Mouse (Mus musculus) forebrain, postnatal 0 days (tissue): ENCODE results near the gene Wwox. TPM values are rescaled to one million over a fixed set of nuclear protein-coding genes. Genes with fewer than 3 reads are reported as not detected.

Source experiments
- ATAC-seq: fragments of 200-750 bp; cut with Nextera tagmentation; 2 replicates; pipeline ENCODE4 v1.8.0; 2017; ENCODE audit warnings: mild to moderate bottlenecking, moderate library complexity
- DNase-seq: peaks from one replicate; pipeline ENCODE4 v3.0.0-alpha.2; 2015
- H3K27ac ChIP-seq: fragments of 300-500 bp; sonication (generic); 2 replicates; pipeline ENCODE4 v1.5.1; 2014; ENCODE audit warnings: low read depth, mild to moderate bottlenecking, antibody characterized with exemption, low read length, moderate library complexity, mixed read lengths
- H3K27me3 ChIP-seq: fragments of 300-500 bp; sonication (generic); 2 replicates; pipeline ENCODE4 v1.6.1; 2014; ENCODE audit warnings: mild to moderate bottlenecking, low read length, mixed read lengths; ENCODE audit not compliant: insufficient read depth
- H3K36me3 ChIP-seq: fragments of 300-500 bp; sonication (generic); 2 replicates; pipeline ENCODE4 v1.6.1; 2014; ENCODE audit warnings: mild to moderate bottlenecking, moderate library complexity; ENCODE audit not compliant: insufficient read depth
- H3K4me1 ChIP-seq: fragments of 300-500 bp; sonication (generic); 2 replicates; pipeline ENCODE4 v1.6.1; 2014; ENCODE audit warnings: antibody characterized with exemption; ENCODE audit not compliant: insufficient read depth
- H3K4me2 ChIP-seq: fragments of 300-500 bp; sonication (generic); 2 replicates; pipeline ENCODE4 v1.6.1; 2014; ENCODE audit warnings: low read depth, mild to moderate bottlenecking, moderate library complexity
- H3K4me3 ChIP-seq: fragments of 300-500 bp; sonication (generic); 2 replicates; pipeline ENCODE4 v1.5.1; 2014; ENCODE audit warnings: low read depth, low read length, mixed read lengths
- H3K9ac ChIP-seq: fragments of 300-500 bp; sonication (generic); 2 replicates; pipeline ENCODE4 v1.6.1; 2014; ENCODE audit warnings: mild to moderate bottlenecking
- H3K9me3 ChIP-seq: fragments of 300-500 bp; sonication (generic); 2 replicates; pipeline ENCODE4 v1.6.1; 2016; ENCODE audit warnings: low read length
- CTCF ChIP-seq: sonication (generic); IDR thresholded peaks from 2 replicates; pipeline ENCODE4 v1.5.1; 2016; ENCODE audit warnings: antibody characterized with exemption, control low read depth, low read depth
- WGBS: fragments of 180-500 bp; shearing (Covaris S2); extraction: QIAGEN DNeasy Blood & Tissue Kit; methylation state at CpG from one replicate; pipeline ENCODE4 v1.1.7; 2014; 5-methylcytosine and 5-hydroxymethylcytosine counted together
- polyA plus RNA-seq: library from polyadenylated mRNA; unstranded; fragments of >200 nt; fragmentation: Nextera tagmentation; extraction: Ambion mirVana; gene quantifications from 2 replicates; pipeline ENCODE4 v1.2.1, GENCODE M21; 2015
- total RNA-seq: library from RNA; depleted of rRNA; stranded (reverse); fragments of >200 nt; gene quantifications from 2 replicates; pipeline ENCODE4 v1.2.3, GENCODE M21; 2014

Wwox gene
- total and polyA plus RNA-seq, 2 experiments from 2014 or later = 13.2 to 17.3 TPM

DNA sequence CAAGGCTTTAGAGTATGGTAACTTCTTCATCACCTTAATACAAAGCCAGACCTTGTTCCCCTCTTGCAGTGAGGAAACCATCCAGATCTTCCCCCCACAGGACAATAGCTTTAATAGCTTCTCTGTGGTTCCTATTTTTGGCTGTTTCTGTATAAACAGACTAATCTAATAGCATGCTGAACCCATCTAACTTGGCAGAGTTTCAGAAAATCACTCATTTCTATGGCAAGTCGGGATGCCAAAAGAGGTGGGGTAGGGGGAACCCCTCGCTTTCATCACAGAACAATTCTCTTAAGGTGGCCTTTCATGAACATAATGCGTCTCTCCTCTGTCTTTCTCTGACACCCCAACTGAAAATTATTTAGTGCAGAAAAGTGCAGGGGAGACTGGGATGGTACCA is 433.0 kb downstream of the Wwox start:
- ATAC-seq = no peak
- Histone ChIP-seq H3K4me3 (no peak overlapping the region), H3K4me2 (no peak overlapping the region), H3K9ac (no peak overlapping the region), H3K9me3 (peaks cover 2% of the 10 kb centered on the region; the same call in 1 of the 2 replicates), H3K27ac (no peak overlapping the region), H3K36me3 (no peaks in the 10 kb centered on the region), H3K27me3 (no peaks in the 10 kb centered on the region), H3K4me1 (peaks cover 5% of the 10 kb centered on the region; the same call in 1 of the 2 replicates)
- peak; percentile 42 for DNase-seq
- WGBS = 19% methylated on average over 3 of the region's 3 CpGs
- TF ChIP-seq CTCF = no peak

DNA sequence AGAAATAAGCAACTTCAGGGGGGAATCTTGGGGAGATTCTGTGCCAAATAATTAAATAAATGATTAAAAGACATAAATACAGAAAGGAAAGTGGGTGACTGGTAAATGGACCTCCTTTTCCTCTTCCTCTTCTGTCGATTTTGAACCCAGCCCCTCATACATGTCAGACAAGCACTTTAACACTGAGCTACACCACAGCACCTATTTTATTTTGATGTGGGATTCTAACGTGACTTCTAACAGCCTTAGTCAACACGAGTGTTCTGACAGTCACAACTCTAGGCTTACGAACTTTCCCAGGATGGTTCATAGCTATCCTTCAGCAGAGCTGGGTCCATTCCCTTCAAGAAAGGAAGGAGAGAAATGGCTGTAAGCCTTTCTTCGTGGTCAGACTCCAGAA is 435.7 kb downstream of the Wwox start:
- no peaks in the 10 kb centered on the region; the same call in 1 of the 2 replicates for H3K9me3 ChIP-seq
- WGBS = 75% methylated on average over 5 of the region's 5 CpGs
- ATAC-seq = no peak
- no peaks in the 10 kb centered on the region for H3K27me3 ChIP-seq
- H3K27ac ChIP-seq = no peak overlapping the region
- no peaks in the 10 kb centered on the region for H3K36me3 ChIP-seq
- no peak for DNase-seq
- TF ChIP-seq CTCF = no peak
- no peak overlapping the region for H3K4me3 ChIP-seq
- peaks cover 5% of the 10 kb centered on the region; the same call in 1 of the 2 replicates for H3K4me1 ChIP-seq
- no peak overlapping the region for H3K4me2 ChIP-seq
- H3K9ac ChIP-seq = no peak overlapping the region

DNA sequence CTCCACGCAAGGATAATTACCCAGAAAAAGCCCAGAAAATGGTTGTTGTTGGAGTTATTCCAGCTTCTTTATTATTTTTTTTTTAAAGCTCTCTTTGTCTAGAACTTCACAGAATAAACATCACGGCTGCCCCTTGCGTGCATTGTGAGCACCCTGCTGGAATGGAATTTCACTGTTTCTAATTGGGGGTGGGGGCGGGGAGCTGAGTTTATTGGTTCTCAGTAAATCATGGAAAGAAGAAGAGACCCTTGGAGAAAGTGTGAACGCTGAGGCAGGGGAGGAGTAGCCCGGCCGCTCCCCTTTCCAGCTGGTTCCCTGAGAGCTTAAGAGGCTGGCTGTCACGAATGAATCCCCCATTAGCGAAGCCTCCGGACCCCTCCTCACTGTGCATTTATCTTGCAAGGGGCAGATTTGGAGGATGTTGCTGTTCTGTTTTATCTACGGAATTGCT is 436.7 kb downstream of the Wwox start:
- WGBS = 5% methylated on average over 11 of the region's 11 CpGs
- no peaks in the 10 kb centered on the region; the same call in 1 of the 2 replicates for H3K9me3 ChIP-seq
- no peak overlapping the region for H3K9ac ChIP-seq
- TF ChIP-seq CTCF = no peak
- no peaks in the 10 kb centered on the region for H3K27me3 ChIP-seq
- H3K4me2 ChIP-seq = peak overlapping the region; percentile 17
- H3K27ac ChIP-seq = no peak overlapping the region
- no peak overlapping the region for H3K4me3 ChIP-seq
- ATAC-seq = no peak
- no peaks in the 10 kb centered on the region for H3K36me3 ChIP-seq
- DNase-seq = no peak
- peaks cover 5% of the 10 kb centered on the region; the same call in 1 of the 2 replicates for H3K4me1 ChIP-seq

DNA sequence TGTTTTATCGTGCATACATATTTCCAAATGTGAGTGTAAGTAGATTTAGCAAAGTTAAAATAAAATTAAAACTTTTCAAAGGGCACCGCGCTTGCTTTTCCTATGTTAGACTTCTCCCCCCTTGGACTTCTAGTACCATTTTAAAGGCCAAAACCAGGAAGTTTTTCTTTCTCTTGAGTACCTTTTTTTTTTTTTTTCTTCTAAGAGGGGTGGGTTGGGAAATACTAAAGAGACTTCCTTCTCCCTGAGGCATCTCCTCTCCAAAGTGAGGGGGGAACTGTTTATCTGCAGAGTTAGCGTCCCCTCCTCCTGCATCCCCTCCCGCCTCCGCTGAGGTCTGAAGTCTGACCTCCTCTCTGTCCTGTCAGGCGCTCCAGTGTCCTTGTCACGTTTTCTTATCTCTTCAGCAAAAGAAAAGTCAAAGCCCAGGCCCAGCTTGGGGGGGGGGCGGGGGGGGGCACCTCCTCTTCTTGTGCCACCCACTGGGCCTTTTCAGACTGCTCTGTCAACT is 437.3 kb downstream of the Wwox start:
- no peak for TF ChIP-seq CTCF
- Histone ChIP-seq H3K9ac (no peak overlapping the region), H3K4me2 (peak overlapping the region; percentile 17), H3K9me3 (no peaks in the 10 kb centered on the region; the same call in 1 of the 2 replicates), H3K4me3 (no peak overlapping the region), H3K36me3 (no peaks in the 10 kb centered on the region), H3K27ac (no peak overlapping the region), H3K27me3 (no peaks in the 10 kb centered on the region), H3K4me1 (peaks cover 5% of the 10 kb centered on the region; the same call in 1 of the 2 replicates)
- WGBS = 46% methylated on average over 9 of the region's 9 CpGs
- no peak for ATAC-seq
- no peak for DNase-seq

DNA sequence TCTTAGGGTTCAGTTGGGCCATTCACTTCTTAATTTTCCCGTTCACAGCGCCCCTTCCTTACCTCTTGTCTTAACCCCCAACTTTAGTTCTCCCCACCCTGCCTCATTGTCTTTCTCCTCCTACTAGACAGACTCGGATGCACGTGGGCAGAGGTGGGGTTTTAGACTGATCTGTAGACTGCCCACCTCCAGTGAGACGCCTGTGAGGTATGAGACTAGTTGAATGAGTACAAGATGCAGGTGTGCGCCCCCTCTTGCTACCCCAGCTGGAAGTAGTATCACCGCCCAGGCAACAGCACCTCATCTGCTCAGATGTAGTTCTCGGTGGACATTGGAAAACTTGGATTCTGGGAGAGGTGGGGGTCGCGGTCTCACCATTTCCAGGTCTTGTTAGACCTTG is 437.8 kb downstream of the Wwox start:
- no peak for ATAC-seq

DNA sequence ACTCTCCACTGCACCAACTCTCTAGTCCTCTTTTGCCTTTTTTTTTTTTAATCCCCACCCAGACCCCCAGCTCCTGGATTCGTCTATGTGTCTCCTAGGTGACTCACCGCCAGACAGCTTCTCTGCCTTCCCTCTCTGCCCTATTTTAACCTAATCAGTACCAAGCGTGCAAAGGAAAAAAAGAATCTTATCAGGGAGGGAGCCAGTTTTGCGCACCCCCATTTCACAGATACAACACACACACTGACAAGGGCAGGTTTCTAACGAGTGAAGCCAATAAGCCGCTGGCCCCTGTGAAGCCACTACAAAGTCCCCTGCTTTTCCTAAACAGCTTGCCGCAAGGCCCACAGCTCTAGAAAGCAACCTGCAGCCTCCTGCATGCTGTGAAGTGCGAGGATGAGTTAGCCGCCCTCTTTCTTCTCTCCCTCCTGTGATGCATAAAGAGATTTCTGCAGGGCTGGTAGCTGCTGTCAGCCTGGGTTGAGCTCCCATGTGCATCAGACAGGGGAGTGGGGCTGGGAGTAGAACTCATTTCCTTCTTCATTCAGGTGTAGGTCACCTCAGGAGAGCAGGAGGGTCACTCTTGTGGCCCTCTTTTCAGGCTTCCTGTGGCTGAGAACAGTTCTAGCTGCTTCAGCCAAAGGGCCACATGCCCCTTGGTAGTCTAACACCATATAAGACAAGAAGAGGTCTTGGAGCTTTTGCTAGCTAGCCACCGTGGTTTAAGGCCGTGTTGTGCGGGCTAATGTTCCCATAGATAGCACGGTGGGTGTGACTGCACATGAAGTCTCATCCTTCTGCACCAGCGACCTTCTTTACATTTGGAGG is 439.2 kb downstream of the Wwox start:
- WGBS = 80% methylated on average over 14 of the region's 14 CpGs
- no peak overlapping the region for H3K27ac ChIP-seq
- H3K9ac ChIP-seq = no peak overlapping the region

More for the DNA sequence above, 437.8 kb downstream of the Wwox start:
- no peak overlapping the region for H3K27ac ChIP-seq
- H3K9ac ChIP-seq = no peak overlapping the region
- DNase-seq = no peak
- no peaks in the 10 kb centered on the region for H3K36me3 ChIP-seq
- no peak overlapping the region for H3K4me3 ChIP-seq
- no peaks in the 10 kb centered on the region for H3K27me3 ChIP-seq
- H3K4me1 ChIP-seq = peaks cover 5% of the 10 kb centered on the region; the same call in 1 of the 2 replicates
- WGBS = 87% methylated on average over 10 of the region's 10 CpGs
- H3K4me2 ChIP-seq = no peak overlapping the region
- H3K9me3 ChIP-seq = no peaks in the 10 kb centered on the region
- TF ChIP-seq CTCF = no peak

DNA sequence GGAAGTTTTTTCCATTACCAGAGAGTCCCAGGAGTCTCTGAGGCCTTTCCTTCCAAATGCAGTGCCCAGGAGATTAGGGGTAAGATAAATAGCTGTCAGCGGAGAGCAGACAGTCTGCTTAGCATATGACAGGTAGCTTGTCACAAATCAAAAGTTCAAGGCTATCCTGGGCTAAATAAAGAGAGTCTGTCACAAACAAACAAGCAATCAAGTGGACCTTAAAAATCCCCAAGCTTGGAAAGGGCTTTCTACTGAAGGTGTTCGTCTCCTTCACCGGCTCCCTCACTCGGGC is 439.8 kb downstream of the Wwox start:
- Histone ChIP-seq H3K36me3 (no peaks in the 10 kb centered on the region), H3K27ac (no peak overlapping the region), H3K4me1 (peaks cover 5% of the 10 kb centered on the region; the same call in 1 of the 2 replicates), H3K27me3 (peaks cover 3% of the 10 kb centered on the region), H3K9me3 (no peaks in the 10 kb centered on the region), H3K4me2 (no peak overlapping the region), H3K9ac (no peak overlapping the region), H3K4me3 (no peak overlapping the region)
- no peak for TF ChIP-seq CTCF
- 93% methylated on average over 4 of the region's 4 CpGs for WGBS
- ATAC-seq (no peak), DNase-seq (no peak)

More for the DNA sequence above, 439.2 kb downstream of the Wwox start:
- Histone ChIP-seq H3K9me3 (no peaks in the 10 kb centered on the region), H3K36me3 (no peaks in the 10 kb centered on the region), H3K4me2 (no peak overlapping the region), H3K4me1 (peaks cover 5% of the 10 kb centered on the region; the same call in 1 of the 2 replicates), H3K4me3 (no peak overlapping the region), H3K27me3 (no peaks in the 10 kb centered on the region)
- no peak for TF ChIP-seq CTCF
- no peak for DNase-seq
- ATAC-seq = no peak
